Mouse (Mus musculus): ENCODE measurements at regions not wholly inside any gene's neighbourhood (a gene's known extent, or its start where the extent isn't known, plus 50 kb on each side); places are given as distances from the start of the nearest gene placed in this dataset.
A peak's percentile ranks its signal among the peaks of the same experiment; 100 is the strongest.

- no peak overlapping the region for H3K4me2 ChIP-seq (ENCODE audit: low read depth, low read length)
- no peak overlapping the region for H3K4me3 ChIP-seq (ENCODE audit: low read length)
- ATAC-seq (no peak), DNase-seq (ENCODE audit: low spot score) (no peak)
- H3K9me3 ChIP-seq (ENCODE audit: low read length), result no peaks in the 10 kb centered on the region
- no peak for TF ChIP-seq CTCF (IDR thresholded peaks at IDR 0.05; ENCODE audit: low read depth)
- no peak overlapping the region for H3K9ac ChIP-seq (replicated peaks; ENCODE audit: low read length)
- H3K27me3 ChIP-seq (ENCODE audit: insufficient read depth, low read length), result no peaks in the 10 kb centered on the region
- no peaks in the 10 kb centered on the region for H3K36me3 ChIP-seq (ENCODE audit: insufficient read depth, low read length)
- H3K27ac ChIP-seq, result no peak overlapping the region
- WGBS, result 75% methylated on average over 4 of the region's 4 CpGs
- H3K4me1 ChIP-seq (ENCODE audit: insufficient read depth, low read length), result no peaks in the 10 kb centered on the region
These were observed 1547.8 kb upstream of the Tenm2 start for GRCm38 (mm10) chr11:38783548-38783947.

DNA sequence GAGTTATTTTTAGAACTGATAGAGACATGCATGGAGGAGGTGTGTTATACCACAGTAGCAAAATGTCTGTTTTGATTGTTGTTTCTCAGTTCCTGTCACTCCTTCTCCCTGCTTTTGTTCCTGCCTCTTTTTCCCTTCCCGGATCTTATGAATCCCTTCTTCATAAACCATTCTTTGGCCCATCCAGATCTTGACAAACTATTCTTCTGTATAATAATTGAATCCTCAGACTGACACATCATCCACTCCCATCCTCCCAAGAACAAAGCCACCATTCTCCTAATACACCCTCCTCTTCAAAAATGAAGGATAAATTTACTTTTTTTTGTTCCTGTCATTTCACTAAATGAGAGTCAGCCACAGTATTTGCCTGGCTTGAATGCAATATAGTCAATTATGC is 1543.8 kb upstream of the Tenm2 start:
- Histone ChIP-seq H3K4me1 (ENCODE audit: insufficient read depth, low read length) (no peaks in the 10 kb centered on the region), H3K36me3 (ENCODE audit: insufficient read depth, low read length) (no peaks in the 10 kb centered on the region), H3K9me3 (ENCODE audit: low read length) (no peaks in the 10 kb centered on the region), H3K9ac (replicated peaks; ENCODE audit: low read length) (no peak overlapping the region), H3K4me3 (ENCODE audit: low read length) (no peak overlapping the region), H3K4me2 (ENCODE audit: low read depth, low read length) (no peak overlapping the region), H3K27me3 (ENCODE audit: insufficient read depth, low read length) (no peaks in the 10 kb centered on the region), H3K27ac (no peak overlapping the region)
- TF ChIP-seq CTCF (IDR thresholded peaks at IDR 0.05; ENCODE audit: low read depth), result no peak
- 41% methylated on average over 1 of the region's 1 CpGs for WGBS
- ATAC-seq (no peak), DNase-seq (ENCODE audit: low spot score) (no peak)

DNA sequence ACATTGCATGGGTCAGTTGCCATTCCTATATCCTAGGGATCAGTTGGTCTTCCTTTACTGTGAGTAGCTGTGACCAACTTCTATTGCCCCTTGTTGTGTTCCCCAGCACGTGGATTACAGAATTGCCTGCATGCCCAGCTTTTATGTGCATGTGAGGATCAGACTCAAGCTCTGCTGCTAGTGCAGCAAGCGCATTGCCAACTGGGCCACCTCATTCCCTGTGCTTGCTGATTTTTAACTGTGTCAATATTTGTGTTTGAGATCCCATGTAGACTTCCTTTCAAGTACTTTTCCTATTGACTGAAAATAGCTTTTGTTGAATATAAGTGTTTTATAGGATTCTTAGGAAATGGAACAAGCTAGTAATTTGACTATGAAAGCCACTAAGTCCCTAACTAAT is 1526.5 kb upstream of the Tenm2 start:
- Histone ChIP-seq H3K9ac (replicated peaks; ENCODE audit: low read length) (no peak overlapping the region), H3K9me3 (ENCODE audit: low read length) (no peaks in the 10 kb centered on the region), H3K4me1 (ENCODE audit: insufficient read depth, low read length) (no peaks in the 10 kb centered on the region), H3K4me2 (ENCODE audit: low read depth, low read length) (no peak overlapping the region), H3K27me3 (ENCODE audit: insufficient read depth, low read length) (no peaks in the 10 kb centered on the region), H3K27ac (no peak overlapping the region), H3K36me3 (ENCODE audit: insufficient read depth, low read length) (no peaks in the 10 kb centered on the region), H3K4me3 (ENCODE audit: low read length) (no peak overlapping the region)
- no peak for TF ChIP-seq CTCF (IDR thresholded peaks at IDR 0.05; ENCODE audit: low read depth)
- 77% methylated on average over 2 of the region's 2 CpGs for WGBS
- DNase-seq (ENCODE audit: low spot score), result no peak
- no peak for ATAC-seq

GRCm38 (mm10) chr11:38747549-38747948 is 1511.8 kb upstream of the Tenm2 start:
- Histone ChIP-seq H3K4me3 (ENCODE audit: low read length) (no peak overlapping the region), H3K36me3 (ENCODE audit: insufficient read depth, low read length) (no peaks in the 10 kb centered on the region), H3K9ac (replicated peaks; ENCODE audit: low read length) (no peak overlapping the region), H3K27me3 (ENCODE audit: insufficient read depth, low read length) (no peaks in the 10 kb centered on the region), H3K4me1 (ENCODE audit: insufficient read depth, low read length) (no peaks in the 10 kb centered on the region), H3K27ac (no peak overlapping the region), H3K9me3 (ENCODE audit: low read length) (no peaks in the 10 kb centered on the region), H3K4me2 (ENCODE audit: low read depth, low read length) (no peak overlapping the region)
- DNase-seq (ENCODE audit: low spot score), result peak; percentile 32
- WGBS, result 43% methylated on average over 3 of the region's 3 CpGs
- no peak for ATAC-seq
- TF ChIP-seq CTCF (IDR thresholded peaks at IDR 0.05; ENCODE audit: low read depth), result peak; percentile 62

DNA sequence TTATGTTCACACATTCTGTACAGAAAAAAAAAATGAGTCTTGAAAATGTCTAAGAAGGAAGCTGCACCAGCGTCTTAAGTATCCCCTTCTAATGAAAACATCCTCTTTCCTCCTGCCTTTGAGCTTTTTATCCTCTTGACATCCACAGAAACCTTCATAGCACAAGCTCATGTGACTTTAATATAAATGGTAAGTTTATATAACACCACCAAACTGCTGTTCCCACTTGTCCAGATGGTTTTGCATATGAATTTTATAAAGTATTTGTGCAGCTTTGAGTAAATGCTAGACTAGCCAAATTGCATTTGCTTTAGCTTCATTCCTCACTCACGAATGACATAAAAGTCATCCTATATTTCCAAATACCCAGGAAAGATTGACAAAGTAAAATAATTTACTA is 1493.3 kb upstream of the Tenm2 start:
- Histone ChIP-seq H3K9me3 (ENCODE audit: low read length) (no peaks in the 10 kb centered on the region), H3K4me3 (ENCODE audit: low read length) (no peak overlapping the region), H3K9ac (replicated peaks; ENCODE audit: low read length) (no peak overlapping the region), H3K36me3 (ENCODE audit: insufficient read depth, low read length) (no peaks in the 10 kb centered on the region), H3K4me1 (ENCODE audit: insufficient read depth, low read length) (no peaks in the 10 kb centered on the region), H3K27me3 (ENCODE audit: insufficient read depth, low read length) (no peaks in the 10 kb centered on the region), H3K4me2 (ENCODE audit: low read depth, low read length) (no peak overlapping the region), H3K27ac (no peak overlapping the region)
- ATAC-seq, result no peak
- TF ChIP-seq CTCF (IDR thresholded peaks at IDR 0.05; ENCODE audit: low read depth), result no peak
- 73% methylated on average over 2 of the region's 2 CpGs for WGBS
- no peak for DNase-seq (ENCODE audit: low spot score)

DNA sequence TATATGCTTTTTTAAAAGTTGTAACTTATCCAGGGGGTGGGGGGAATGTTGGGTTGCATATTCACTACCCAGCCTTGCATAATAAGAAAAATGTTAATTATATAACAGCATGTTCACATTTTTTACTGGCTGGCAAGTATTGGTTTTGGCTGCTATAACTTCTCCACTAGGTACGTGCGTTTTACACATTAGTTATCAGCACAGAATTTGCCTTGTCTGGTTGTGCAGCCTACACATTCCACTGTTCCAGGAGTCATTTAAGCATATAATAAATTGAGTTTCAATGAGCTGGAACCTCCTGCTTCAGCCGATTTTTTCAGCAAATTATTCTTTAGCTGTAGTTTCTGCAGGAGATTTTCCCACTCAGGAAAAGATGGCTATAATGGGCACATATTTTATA is 1479.9 kb upstream of the Tenm2 start:
- no peaks in the 10 kb centered on the region for H3K4me1 ChIP-seq (ENCODE audit: insufficient read depth, low read length)
- ATAC-seq (no peak), DNase-seq (ENCODE audit: low spot score) (no peak)
- H3K27ac ChIP-seq, result no peak overlapping the region
- H3K36me3 ChIP-seq (ENCODE audit: insufficient read depth, low read length), result no peaks in the 10 kb centered on the region
- H3K9me3 ChIP-seq (ENCODE audit: low read length), result no peaks in the 10 kb centered on the region
- no peak for TF ChIP-seq CTCF (IDR thresholded peaks at IDR 0.05; ENCODE audit: low read depth)
- H3K9ac ChIP-seq (replicated peaks; ENCODE audit: low read length), result no peak overlapping the region
- 67% methylated on average over 3 of the region's 3 CpGs for WGBS
- no peaks in the 10 kb centered on the region for H3K27me3 ChIP-seq (ENCODE audit: insufficient read depth, low read length)
- no peak overlapping the region for H3K4me3 ChIP-seq (ENCODE audit: low read length)
- H3K4me2 ChIP-seq (ENCODE audit: low read depth, low read length), result no peak overlapping the region

- no peaks in the 10 kb centered on the region for H3K9me3 ChIP-seq (ENCODE audit: low read length)
- no peaks in the 10 kb centered on the region for H3K4me1 ChIP-seq (ENCODE audit: insufficient read depth, low read length)
- TF ChIP-seq CTCF (IDR thresholded peaks at IDR 0.05; ENCODE audit: low read depth), result no peak
- ATAC-seq (no peak), DNase-seq (ENCODE audit: low spot score) (no peak)
- no peaks in the 10 kb centered on the region for H3K27me3 ChIP-seq (ENCODE audit: insufficient read depth, low read length)
- H3K4me3 ChIP-seq (ENCODE audit: low read length), result no peak overlapping the region
- H3K9ac ChIP-seq (replicated peaks; ENCODE audit: low read length), result no peak overlapping the region
- H3K4me2 ChIP-seq (ENCODE audit: low read depth, low read length), result no peak overlapping the region
- no peaks in the 10 kb centered on the region for H3K36me3 ChIP-seq (ENCODE audit: insufficient read depth, low read length)
- 41% methylated on average over 7 of the region's 7 CpGs for WGBS
- no peak overlapping the region for H3K27ac ChIP-seq
These were observed 1445.5 kb upstream of the Tenm2 start for GRCm38 (mm10) chr11:38681264-38681663.
